ENCODE assay signal across 12 mouse cellular contexts in the genomic region with DNA sequence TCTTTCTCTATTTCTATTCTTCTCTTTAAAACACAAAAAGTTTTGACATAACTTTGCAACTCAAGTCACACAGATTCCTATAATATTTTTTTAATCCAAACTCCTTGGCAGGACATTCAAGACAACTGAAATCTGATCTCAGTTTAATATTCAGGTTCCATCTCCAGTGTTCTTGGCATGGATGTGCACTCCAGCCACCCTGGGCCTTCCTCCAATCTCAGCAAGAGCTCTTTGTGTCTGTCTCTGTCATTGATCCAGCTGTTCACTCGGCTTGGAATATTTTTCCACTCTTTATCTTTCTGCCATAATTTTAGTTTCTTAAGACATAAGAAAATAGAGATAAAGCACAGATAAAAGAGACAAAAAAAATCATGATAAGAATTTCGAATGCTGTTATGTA.
DNase-seq lines count a peak whose midpoint lies in the region; ATAC-seq and TF ChIP-seq lines count a peak whose summit lies in the region.
"Had no signal": no experiment of that assay in that cellular context is flagged by ENCODE, and none has a peak within 500 bp of the region (broad histone marks: within the 10 kb centered on the region; RNA-seq: fewer than 3 reads in every experiment).

No protein-coding gene starts in this region.

- no peak for TF ChIP-seq EP300 in lung, postnatal 0 days (IDR thresholded peaks at IDR 0.05)

- 40% methylated on average over 2 of the region's 2 CpGs for WGBS in lung, postnatal 0 days
- WGBS in lung, adult 2 months: 49% methylated on average over 2 of the region's 2 CpGs
- WGBS in thymus, adult 2 months: 90% methylated on average over 2 of the region's 2 CpGs

- no peak overlapping the region for H3K27ac ChIP-seq in lung, postnatal 0 days (ENCODE audit: low read length)
- H3K27ac ChIP-seq in thymus, adult 2 months (ENCODE audit: control insufficient read depth, insufficient read depth, low read length): no peak overlapping the region
- H3K27ac ChIP-seq: embryonic facial prominence, embryonic 15.5 days; intestine, embryonic 15.5 days; limb, embryonic 13.5 days had no signal

- no peak overlapping the region for H3K4me3 ChIP-seq in lung, postnatal 0 days (ENCODE audit: low read depth, low read length)
- no peak overlapping the region for H3K4me3 ChIP-seq in lung, adult 2 months (replicated peaks; ENCODE audit: extremely low read depth, low read depth, low read length)
- H3K4me3 ChIP-seq in thymus, adult 2 months (ENCODE audit: control insufficient read depth, insufficient read depth, low read length): no peak overlapping the region
- H3K4me3 ChIP-seq: embryonic facial prominence, embryonic 15.5 days; intestine, embryonic 15.5 days; limb, embryonic 13.5 days had no signal

- no peaks in the 10 kb centered on the region for H3K27me3 ChIP-seq in lung, postnatal 0 days (replicated peaks; ENCODE audit: insufficient read depth, low read length)
- no peaks in the 10 kb centered on the region for H3K27me3 ChIP-seq in thymus, adult 2 months (ENCODE audit: control insufficient read depth, insufficient read depth, low read length)
- H3K27me3 ChIP-seq: embryonic facial prominence, embryonic 15.5 days; intestine, embryonic 15.5 days; limb, embryonic 13.5 days had no signal

- ATAC-seq in lung, postnatal 0 days: no peak
- ATAC-seq: forebrain, embryonic 16.5 days; intestine, embryonic 15.5 days had no signal

- H3K9me3 ChIP-seq in lung, postnatal 0 days (ENCODE audit: low read length): no peaks in the 10 kb centered on the region
- H3K9me3 ChIP-seq: embryonic facial prominence, embryonic 15.5 days; intestine, embryonic 15.5 days; limb, embryonic 13.5 days had no signal

- TF ChIP-seq POLR2A in lung, adult 2 months (IDR thresholded peaks at IDR 0.05; ENCODE audit: borderline replicate concordance, extremely low read depth, low read depth, low read length): no peak
- TF ChIP-seq POLR2A in thymus, adult 2 months (IDR thresholded peaks at IDR 0.05; ENCODE audit: control insufficient read depth, extremely low read depth, insufficient read depth, low read length, poor library complexity): no peak

- TF ChIP-seq CTCF in lung, postnatal 0 days (IDR thresholded peaks at IDR 0.05): no peak
- TF ChIP-seq CTCF in lung, adult 2 months (IDR thresholded peaks at IDR 0.05; ENCODE audit: insufficient read depth, low read length): no peak
- TF ChIP-seq CTCF in thymus, adult 2 months (IDR thresholded peaks at IDR 0.05; ENCODE audit: borderline replicate concordance, control insufficient read depth, extremely low read depth, insufficient read depth, low read length, poor library complexity): no peak

- no peak overlapping the region for H3K4me2 ChIP-seq in lung, postnatal 0 days (replicated peaks; ENCODE audit: low read depth, low read length)
- H3K4me2 ChIP-seq: embryonic facial prominence, embryonic 15.5 days; intestine, embryonic 15.5 days; limb, embryonic 13.5 days had no signal

- no peak overlapping the region for H3K9ac ChIP-seq in lung, postnatal 0 days (replicated peaks; ENCODE audit: low read depth)
- H3K9ac ChIP-seq: embryonic facial prominence, embryonic 15.5 days; intestine, embryonic 15.5 days; limb, embryonic 13.5 days had no signal

- H3K4me1 ChIP-seq in lung, postnatal 0 days (ENCODE audit: insufficient read depth, low read depth, low read length): no peaks in the 10 kb centered on the region
- H3K4me1 ChIP-seq in lung, adult 2 months (ENCODE audit: control insufficient read depth, insufficient read depth, low read length): no peaks in the 10 kb centered on the region
- no peaks in the 10 kb centered on the region for H3K4me1 ChIP-seq in thymus, adult 2 months (replicated peaks; ENCODE audit: control insufficient read depth, insufficient read depth, low read length)
- H3K4me1 ChIP-seq: embryonic facial prominence, embryonic 15.5 days; intestine, embryonic 15.5 days; limb, embryonic 13.5 days had no signal

- H3K36me3 ChIP-seq in lung, postnatal 0 days (ENCODE audit: insufficient read depth, low read length): no peaks in the 10 kb centered on the region
- H3K36me3 ChIP-seq in thymus, adult 2 months (ENCODE audit: control insufficient read depth, insufficient read depth, low read length): no peaks in the 10 kb centered on the region
- H3K36me3 ChIP-seq: embryonic facial prominence, embryonic 15.5 days; intestine, embryonic 15.5 days; limb, embryonic 13.5 days had no signal

- peak; percentile 4 for DNase-seq in gastrocnemius, adult 18-20 months (ENCODE audit: low spot score)
- DNase-seq in gastrocnemius, adult 8-10 months (ENCODE audit: low spot score in 2 of 2): no peak
- DNase-seq in lung, postnatal 0 days (ENCODE audit: low spot score): peak; percentile 31
- DNase-seq in lung, adult 2 months: no peak
- DNase-seq in cerebellum, adult 9-11 months: peak; percentile 7
- peak; percentile 7 for DNase-seq in lung, postnatal 36 days
- no peak for DNase-seq in thymus, adult 2 months
- DNase-seq: spleen, adult 18-20 months had no signal

Comparison
In these comparisons a context has a peak if more than half of its experiments do, and no peak if none do; other contexts are left out.
1. DNase-seq: peak in gastrocnemius, adult 18-20 months (single experiment), lung, postnatal 0 days (single experiment), cerebellum, adult 9-11 months (single experiment) and lung, postnatal 36 days (single experiment); none in gastrocnemius, adult 8-10 months (0 of 2), lung, adult 2 months (single experiment) and thymus, adult 2 months (single experiment).